Mouse (Mus musculus): ENCODE measurements around the gene Rpl13a.
A peak's percentile ranks its signal among the peaks of the same experiment; 100 is the strongest.
"Not testable (repeated sequence)": the region's sequence is repeated elsewhere in the genome, so short reads cannot be mapped to it uniquely, and the experiment has no call there.

The Rpl13a gene

DNA sequence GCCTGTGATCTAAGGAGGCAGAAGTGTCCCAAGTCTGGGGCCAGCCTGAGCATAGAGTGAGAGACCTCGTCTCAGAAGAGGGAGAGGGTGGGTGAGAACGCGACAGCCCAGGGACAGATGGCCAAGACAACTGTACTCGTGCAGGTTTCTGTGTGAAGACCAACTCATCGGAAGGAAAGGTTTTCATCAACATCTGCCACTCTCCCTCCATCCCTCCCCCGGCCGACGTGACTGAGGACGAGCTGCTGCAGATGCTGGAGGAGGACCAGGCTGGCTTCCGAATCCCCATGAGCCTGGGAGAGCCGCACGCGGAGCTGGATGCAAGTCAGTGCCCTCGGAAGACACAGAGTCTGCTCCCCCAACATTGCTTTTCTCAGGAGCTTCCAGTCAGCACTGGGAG lies 28.9 kb upstream of the Rpl13a start:
- DNase-seq (ENCODE audit: inconsistent age in 2 of 2, low spot score in 1 of 2), result no peak

DNA sequence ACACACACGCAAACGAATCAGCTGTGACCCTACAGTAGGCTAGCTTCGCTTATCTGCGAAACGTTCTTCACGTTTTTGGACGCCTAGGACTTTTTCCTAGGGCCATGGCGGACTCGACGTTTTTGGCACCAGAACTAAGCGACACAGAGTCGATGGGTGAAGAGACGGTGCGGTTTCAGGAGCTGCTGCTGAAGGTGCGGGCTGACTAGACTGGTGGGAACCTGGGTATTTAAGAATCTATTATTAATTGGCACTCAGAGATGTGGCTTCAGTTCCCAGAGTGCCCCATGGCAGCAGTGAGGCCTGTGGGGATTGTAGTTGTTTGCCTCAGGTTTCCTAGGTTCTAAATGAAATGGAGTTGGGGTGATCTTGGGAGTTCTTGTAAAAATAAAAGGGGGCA lies 27.6 kb upstream of the Rpl13a start:
- DNase-seq (ENCODE audit: inconsistent age in 2 of 2, low spot score in 1 of 2), result no peak

DNA sequence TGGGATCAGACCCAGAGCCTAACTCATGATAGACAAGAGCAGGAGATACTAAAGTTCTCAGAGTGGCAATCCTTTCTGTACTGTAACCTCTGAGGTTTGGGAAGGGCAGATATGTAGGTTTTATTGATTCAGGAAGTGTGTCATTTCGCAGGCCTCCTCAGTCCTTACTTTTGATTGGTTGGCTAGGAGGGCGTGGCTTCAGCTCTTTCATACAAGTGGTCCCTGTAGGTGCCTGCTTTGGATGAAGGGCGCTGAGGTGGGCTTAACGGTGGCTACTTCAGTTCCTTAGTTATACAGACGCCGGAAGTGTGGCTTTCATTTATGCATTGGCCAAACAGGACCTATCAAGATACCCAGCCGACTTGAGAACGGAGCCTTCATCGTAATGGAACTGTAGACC lies 27.0 kb upstream of the Rpl13a start:
- no peak for DNase-seq (ENCODE audit: inconsistent age in 2 of 2, low spot score in 1 of 2)

- peak; percentile 62 to 77 for DNase-seq (ENCODE audit: inconsistent age in 2 of 2, low spot score in 1 of 2)
Observed at GRCm38 (mm10) chr7:45154993-45155514, 26.5 kb upstream of the Rpl13a start.

DNA sequence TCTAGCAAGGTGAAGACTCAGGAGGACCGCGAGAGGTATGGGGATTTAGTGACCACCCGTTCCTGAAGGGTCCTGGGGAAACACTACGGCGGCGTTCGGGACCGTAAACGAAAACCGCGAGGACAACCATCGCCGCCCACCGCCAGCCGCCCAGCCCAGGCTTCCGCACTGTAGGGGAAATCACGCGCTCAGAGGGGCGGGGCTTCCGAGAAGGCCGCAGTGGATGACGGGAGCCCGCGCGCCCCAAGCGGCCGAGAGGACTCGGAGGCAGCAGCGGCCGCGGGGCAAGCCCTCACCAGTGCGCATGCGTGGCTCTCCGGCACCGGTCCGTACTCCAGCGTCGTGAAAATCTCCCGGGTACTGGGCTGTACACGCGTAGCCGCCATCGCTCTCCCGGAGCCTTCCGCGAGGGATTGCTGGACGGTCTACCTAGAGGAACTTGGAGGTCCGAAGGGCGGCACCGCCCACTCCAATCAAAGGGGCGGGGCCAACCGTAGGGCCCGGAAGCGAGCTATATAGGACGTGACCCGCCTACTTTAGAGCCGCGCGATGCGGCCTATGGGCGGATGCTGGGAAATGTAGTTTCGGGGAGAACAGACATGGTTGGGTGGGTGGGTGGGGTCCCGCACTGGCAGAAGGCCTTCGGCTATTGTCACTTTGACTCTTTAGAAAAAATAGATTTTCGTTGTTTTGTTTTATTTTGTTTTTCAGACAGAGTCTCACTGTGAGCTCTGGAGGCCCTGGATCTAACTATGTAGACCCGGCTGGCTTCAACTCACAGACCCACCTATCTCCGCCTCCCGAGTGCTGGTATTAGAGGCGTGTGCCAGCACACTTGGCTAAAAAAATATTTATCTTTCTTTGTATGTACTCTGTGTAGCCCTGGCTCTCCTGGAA lies 25.8 kb upstream of the Rpl13a start, which contains the start of the genes Pih1d1 and Aldh16a1:
Gene Pih1d1 (plus strand): TSS at position 208 of the 897 bp plus-strand sequence.
Gene Aldh16a1 (minus strand): TSS at position 489 of the 897 bp plus-strand sequence.
- peak; percentile 98 to 100 for DNase-seq (ENCODE audit: inconsistent age in 2 of 2, low spot score in 1 of 2)

- DNase-seq (ENCODE audit: inconsistent age in 2 of 2, low spot score in 1 of 2), result no peak
Observed at GRCm38 (mm10) chr7:45153586-45153985, 25.0 kb upstream of the Rpl13a start.

DNA sequence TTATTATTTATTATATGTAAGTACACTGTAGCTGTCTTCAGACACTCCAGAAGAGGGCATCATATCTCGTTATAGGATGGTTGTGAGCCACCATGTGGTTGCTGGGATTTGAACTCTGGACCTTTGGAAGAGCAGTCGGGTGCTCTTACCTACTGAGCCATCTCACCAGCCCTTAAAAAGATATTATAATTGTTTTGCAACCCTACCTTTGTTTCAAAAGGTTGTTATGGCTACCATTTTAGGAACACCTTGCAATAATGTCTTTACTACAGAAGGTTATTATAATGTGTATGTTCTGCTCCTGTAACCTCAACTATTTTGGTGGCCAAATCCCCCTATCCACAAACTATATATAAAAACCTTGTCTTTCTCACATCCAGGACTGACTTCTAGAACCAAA lies 24.5 kb upstream of the Rpl13a start:
- not testable (repeated sequence) for DNase-seq (ENCODE audit: inconsistent age in 2 of 2, low spot score in 1 of 2)

DNA sequence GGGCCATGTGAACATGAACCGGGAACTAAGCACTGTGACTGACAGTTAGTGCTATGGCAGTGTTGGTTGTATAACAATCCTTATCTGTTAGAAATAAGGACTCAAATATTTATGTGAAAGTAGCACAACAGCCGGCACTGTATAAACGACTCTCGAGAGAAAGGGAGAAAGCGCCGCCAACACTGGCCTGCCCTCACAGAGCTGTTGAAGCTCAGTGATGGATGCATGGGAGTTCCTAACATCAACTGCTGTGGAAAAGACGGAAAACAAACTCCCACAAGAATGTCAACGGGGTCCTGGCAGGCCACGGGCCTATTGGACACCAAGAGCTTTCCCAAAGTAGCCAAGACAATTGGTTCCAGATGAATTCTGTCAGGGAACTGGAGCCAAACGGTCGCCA lies 22.7 kb upstream of the Rpl13a start:
- no peak for DNase-seq (ENCODE audit: inconsistent age in 2 of 2, low spot score in 1 of 2)

DNA sequence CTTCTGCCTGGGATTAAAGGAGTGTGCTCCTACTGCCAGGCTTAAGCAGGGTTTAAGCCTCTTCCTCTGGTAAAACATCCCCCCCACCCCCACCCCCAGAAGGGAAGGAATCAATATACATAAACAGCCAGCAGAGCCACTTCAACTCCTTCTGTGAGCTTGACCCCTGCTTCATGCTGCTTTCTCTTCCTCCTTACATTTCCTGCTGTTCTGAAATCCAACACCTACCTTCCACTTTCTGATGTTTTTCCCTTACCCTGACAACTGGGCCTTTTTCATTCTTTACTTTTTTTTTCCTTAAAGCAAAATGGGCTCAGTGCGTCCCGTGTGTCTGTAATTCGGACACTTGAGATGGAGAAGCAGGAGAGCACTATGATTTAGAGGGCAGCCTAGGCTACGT lies 21.8 kb upstream of the Rpl13a start:
- no peak for DNase-seq (ENCODE audit: inconsistent age in 2 of 2, low spot score in 1 of 2)

GRCm38 (mm10) chr7:45149545-45149944 lies 21.0 kb upstream of the Rpl13a start:
- no peak for DNase-seq (ENCODE audit: inconsistent age in 2 of 2, low spot score in 1 of 2)

DNA sequence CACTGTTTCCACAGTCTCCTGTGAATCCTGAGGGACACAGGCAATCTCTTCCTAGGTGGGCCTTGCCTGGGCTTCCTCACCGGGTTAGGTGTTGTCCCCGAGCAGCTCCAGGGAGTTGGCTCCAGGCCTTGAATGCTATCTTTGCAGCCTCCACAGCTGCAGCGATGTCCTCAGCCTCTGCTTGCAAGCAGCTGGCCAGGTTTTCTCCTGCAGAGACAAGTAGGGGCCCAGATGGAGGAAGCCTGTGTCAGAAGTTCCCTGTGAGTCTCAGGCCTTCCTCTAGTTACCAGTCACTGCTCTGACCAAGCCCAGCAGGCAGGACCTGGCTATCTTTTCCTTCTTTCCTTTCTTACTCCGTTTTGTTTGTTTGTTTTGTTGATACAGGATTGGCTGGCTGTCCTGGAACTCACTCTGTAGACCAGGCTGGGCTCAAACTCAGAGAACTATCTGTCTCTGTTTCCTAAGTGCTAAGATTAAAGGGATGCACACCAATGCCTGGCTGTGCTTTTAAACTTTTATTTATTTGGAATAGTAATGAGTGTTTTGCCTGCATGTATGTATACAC lies 20.1 kb upstream of the Rpl13a start:
- no peak for DNase-seq (ENCODE audit: inconsistent age in 2 of 2, low spot score in 1 of 2)

DNA sequence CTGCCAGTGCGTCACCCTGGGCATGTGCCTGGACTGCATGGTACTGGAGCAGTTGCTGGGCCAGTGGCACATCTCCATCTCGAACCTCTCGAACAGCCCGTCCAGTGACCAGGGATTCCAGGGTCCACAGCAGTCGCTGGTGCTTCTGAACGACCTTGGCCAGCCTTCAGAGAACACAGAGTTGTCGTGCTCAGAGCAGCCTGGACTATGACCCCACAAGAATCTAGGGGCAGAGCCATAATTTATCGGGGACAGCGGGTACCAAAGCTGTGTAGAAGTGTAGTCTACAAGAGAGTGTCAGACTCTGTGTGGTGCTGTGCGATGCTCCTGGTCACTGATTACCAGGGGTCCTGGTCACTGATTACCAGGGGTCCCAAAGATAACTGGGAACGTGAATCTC lies 19.3 kb upstream of the Rpl13a start:
- peak in 1 of 2 experiments; percentile 67 for DNase-seq (ENCODE audit: inconsistent age in 2 of 2, low spot score in 1 of 2)

DNA sequence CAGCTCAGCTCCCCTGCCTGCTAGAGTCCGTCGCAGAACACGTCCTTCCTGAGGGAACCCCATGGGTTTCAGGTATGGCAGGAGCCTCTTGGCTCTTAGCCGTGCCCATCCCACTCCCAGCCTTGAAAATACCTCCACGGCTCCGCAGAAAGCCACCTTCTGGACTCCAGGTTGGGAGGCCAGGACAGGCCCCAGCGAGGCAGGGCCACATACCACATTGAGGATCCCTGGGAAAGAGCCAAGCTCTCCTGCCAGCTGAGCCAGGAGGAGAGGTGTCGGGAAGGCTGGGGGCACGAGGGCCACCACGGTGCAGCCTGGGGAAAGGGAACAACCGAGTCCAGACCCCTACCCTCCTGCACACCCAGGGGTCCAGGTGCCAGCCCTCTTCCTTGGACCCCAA lies 18.7 kb upstream of the Rpl13a start:
- no peak for DNase-seq (ENCODE audit: inconsistent age in 2 of 2, low spot score in 1 of 2)

DNA sequence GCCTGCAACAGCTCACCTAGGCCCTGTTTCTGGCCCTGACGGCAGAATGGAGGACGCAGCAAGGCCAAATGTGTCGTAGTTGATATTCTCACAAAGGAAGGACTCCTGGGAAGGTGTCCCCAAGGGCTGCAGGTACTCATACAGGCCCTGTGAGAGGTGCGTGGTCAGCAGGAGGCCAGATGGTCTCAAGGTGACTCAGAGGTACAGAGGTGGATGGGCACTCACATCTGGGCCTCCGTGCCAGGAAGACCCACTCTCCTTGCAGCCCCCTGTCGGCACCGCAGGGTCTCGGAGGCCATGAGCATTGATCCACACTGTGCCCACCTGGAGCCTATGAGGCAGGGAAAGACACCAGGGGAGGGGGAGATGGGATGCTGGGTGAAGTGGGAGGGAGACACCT lies 16.9 kb upstream of the Rpl13a start:
- no peak for DNase-seq (ENCODE audit: inconsistent age in 2 of 2, low spot score in 1 of 2)

DNA sequence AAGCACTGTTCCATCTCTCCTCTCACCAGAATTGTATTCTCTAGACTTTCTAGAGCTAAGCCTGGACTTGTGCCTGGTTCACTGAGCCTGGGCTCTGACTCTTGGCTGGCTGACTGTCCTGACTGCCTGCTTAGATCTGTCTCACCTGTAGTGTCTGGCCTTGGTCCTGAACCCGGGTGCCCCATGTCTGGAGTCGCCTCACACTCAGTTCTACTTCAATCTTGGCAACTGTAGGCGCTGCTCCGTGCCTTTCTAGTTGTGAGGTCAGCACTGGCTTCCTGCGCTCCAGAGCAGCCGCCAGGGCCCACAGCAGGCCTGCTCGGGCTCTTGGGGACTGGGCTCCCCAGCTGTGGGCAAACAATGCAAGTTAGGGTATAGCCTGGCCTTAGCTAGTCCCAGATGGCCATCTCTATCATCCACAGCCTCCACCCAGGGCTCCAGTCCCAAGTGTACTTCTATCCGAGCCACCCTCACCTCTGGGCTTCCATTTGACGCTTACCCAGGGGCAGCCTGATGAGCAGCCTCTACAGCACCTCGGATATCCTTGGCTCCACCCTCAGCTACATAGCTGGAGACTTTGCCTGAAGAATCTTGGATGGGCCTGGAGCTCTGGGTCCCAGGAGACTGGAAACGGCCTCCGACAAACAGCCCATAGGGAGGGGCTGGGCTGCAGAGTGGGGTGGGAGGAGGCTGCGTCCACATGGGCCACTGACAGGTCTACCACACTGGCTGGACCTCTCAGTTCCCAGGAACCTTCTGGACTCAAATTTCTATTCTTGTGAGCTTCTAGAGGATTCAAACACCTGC lies 16.0 kb upstream of the Rpl13a start:
- DNase-seq (ENCODE audit: inconsistent age in 2 of 2, low spot score in 1 of 2), result no peak

DNA sequence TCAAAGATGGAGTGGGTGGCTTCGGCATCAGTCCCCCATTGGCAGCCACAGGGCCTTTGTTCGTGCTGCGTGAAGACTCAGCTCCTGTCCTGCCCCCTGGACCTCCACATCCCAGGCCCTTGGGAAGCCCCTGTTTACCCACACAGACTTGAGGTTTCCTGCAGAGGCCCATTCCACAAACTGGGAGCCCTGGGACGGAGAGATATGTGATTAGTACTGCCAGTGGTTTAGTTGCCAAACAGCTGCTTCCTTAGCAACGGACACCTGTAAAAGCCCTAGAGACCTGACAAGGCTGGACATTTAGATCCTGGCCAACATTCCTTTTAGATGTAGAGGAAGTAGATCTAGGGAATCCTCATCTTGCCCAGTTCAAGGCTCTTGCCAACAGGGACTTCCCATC lies 13.4 kb upstream of the Rpl13a start:
- DNase-seq (ENCODE audit: inconsistent age in 2 of 2, low spot score in 1 of 2), result no peak

DNA sequence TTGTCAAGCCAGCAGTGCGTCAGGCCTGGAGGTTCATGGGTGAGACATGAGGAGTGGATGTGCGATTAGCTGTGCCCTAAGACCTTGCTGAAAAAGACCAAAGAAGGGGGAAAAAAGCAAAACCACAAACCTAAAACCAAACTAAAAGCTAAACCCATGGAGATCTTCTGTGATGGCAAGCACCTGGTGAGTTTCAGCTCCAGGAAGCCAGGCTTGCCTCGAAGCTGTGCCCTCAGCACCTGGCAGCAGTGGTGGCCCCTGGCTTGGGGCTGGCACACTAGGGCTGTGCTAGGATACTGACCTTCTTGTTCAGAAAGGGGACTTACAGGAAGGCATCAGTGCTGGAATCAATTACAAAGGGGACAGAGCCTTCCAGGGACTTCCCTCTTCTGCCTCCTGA lies 12.8 kb upstream of the Rpl13a start:
- no peak for DNase-seq (ENCODE audit: inconsistent age in 2 of 2, low spot score in 1 of 2)

DNA sequence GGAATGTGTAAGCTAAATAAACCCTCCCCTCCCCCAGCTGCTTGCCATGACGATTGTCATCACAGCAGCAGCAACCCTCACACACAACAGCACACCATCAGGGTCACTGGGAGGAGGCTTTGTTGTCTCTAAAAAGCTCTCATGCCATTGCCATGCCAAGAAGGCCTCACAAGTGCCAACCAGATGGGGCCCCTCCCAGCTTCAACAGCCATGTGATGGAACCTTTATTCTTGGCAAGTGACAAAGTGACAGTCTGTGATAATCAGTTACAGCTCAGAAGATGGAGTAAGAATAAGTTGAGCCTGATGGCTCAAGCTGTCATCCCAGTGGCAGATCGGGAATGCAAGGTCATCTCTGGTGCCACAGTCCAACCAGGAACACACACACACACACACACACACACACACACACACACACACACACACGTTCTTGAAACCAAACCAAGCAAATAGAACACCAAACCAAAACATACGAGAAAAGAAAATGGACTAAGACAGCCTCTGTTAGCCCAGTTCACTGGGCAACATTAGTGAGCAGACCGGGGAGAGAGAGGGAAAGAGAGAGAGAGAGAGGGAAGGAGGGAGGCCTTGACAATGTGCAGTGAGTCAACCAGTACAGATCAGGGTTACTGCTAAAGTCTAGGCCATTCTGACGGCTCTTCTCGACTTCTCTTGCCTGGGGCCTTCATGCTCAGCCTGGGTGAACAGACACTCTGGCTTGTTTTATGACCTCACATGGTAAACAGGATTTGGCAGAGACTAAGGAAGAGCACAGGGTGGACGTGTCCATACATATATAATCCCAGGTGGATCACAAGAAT lies 11.6 kb upstream of the Rpl13a start:
- peak; percentile 77 to 90 for DNase-seq (ENCODE audit: inconsistent age in 2 of 2, low spot score in 1 of 2)

GRCm38 (mm10) chr7:45138403-45138802 lies 9.8 kb upstream of the Rpl13a start:
- DNase-seq (ENCODE audit: inconsistent age in 2 of 2, low spot score in 1 of 2), result no peak

DNA sequence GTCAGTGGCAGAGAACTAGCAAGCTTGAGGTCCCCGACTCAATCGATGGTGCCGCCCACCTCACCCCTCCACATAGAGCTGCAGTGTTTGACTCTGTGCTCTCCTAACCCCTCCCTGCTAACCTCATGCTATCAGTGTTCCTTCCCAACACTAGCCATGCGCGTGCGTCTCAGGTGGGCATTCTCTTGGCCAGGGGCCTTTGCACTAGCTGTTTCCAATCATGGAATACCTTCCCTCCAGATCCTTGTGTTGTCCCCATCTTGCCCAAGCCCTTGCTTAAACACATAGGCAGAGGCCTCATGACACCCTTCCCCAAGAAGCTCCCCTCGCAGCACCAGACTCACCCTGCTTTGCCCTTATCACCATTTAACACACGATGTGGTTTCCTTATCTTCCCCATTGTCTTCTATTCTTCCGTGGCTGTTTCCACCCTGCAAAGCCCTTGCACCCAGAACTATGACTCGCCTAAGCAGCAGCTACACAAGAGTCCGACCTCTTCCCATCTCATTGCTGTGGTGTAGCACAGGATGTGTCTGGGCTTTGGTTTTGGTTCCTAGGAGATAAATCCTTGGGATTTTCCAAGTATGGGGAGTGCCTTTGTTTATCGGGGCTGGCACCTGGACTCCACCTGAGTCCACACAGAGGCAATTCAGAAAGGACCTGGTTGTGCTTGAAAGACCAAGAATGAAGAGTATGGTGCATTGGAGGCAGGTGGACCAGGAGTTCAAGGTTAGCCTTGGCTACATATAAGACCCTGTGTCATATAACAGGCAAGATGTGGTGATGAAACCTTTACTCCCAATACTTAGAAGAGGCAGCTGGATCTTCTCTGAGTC lies 8.8 kb upstream of the Rpl13a start:
- DNase-seq (ENCODE audit: inconsistent age in 2 of 2, low spot score in 1 of 2), result no peak
